Mouse (Mus musculus): Measurements from ENCODE around the gene Slc26a1. TPM values are rescaled to one million over a fixed set of nuclear protein-coding genes. Genes with fewer than 3 reads are reported as not detected.

The Slc26a1 gene
- total and polyA plus RNA-seq, 3 experiments, result 29.6 to 31.2 TPM; not detected in 1

DNA sequence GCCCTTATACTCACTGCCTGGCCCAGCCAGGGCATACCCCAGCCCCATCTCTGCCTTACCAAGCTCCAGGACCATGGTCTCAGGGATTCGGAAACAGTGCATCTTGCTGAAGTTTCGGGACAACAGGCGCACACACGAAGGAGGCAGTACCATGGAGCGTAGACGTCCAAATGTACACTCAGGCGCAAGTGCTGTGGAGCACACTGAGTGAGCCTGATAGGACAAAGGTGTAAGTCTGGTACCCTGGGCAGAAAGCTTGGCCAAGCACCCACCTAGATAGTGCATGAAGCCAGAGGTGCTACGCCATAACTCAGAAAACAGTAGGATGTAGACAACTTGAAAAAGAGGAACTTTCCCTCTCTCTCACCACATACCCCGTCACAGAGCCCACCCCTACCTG is 20.0 kb downstream of the Slc26a1 start:
- H3K4me3 ChIP-seq (ENCODE audit: control insufficient read depth in 1 of 2, insufficient read depth in 1 of 2, low read depth in 2 of 2, low read length in 2 of 2), result no peak overlapping the region
- no peak for TF ChIP-seq CHD2 (IDR thresholded peaks at IDR 0.05; ENCODE audit: low read length)
- no peak for TF ChIP-seq E2F4 (IDR thresholded peaks at IDR 0.05; ENCODE audit: borderline replicate concordance, low read depth, low read length)
- TF ChIP-seq MEF2A (IDR thresholded peaks at IDR 0.05; ENCODE audit: extremely low read depth, insufficient replicate concordance, low read depth, low read length, poor library complexity, severe bottlenecking), result no peak
- TF ChIP-seq KAT2A (conservative IDR thresholded peaks at IDR 0.05; ENCODE audit: low read depth, low read length), result no peak
- no peak for TF ChIP-seq SMC3 (IDR thresholded peaks at IDR 0.05; ENCODE audit: low read depth, low read length)
- no peak for TF ChIP-seq USF1 (IDR thresholded peaks at IDR 0.05; ENCODE audit: low read depth, low read length)
- TF ChIP-seq GABPA (IDR thresholded peaks at IDR 0.05; ENCODE audit: low read depth, low read length), result no peak
- no peak for TF ChIP-seq ZNF384 (IDR thresholded peaks at IDR 0.05; ENCODE audit: low read depth, low read length)
- TF ChIP-seq UBTF (IDR thresholded peaks at IDR 0.05; ENCODE audit: borderline replicate concordance, insufficient read depth, low read depth, low read length), result no peak
- TF ChIP-seq MXI1 (IDR thresholded peaks at IDR 0.05; ENCODE audit: low read depth, low read length), result no peak
- no peak for TF ChIP-seq RCOR1 (IDR thresholded peaks at IDR 0.05; ENCODE audit: low read depth, low read length)
- TF ChIP-seq MAZ (IDR thresholded peaks at IDR 0.05; ENCODE audit: low read depth, low read length), result no peak
- no peak for TF ChIP-seq MYB (IDR thresholded peaks at IDR 0.05; ENCODE audit: low read depth, low read length)
- no peak for TF ChIP-seq GATA1 (IDR thresholded peaks at IDR 0.05; ENCODE audit: low read depth, low read length)
- TF ChIP-seq JUND (IDR thresholded peaks at IDR 0.05; ENCODE audit: low read depth, low read length), result no peak
- no peak for TF ChIP-seq EP300 (IDR thresholded peaks at IDR 0.05; ENCODE audit: low read depth in 1 of 2, low read length in 2 of 2)
- H3K4me1 ChIP-seq (ENCODE audit: control insufficient read depth in 1 of 2, insufficient read depth in 2 of 2, low read length in 2 of 2), result peaks cover 0 to 9% of the 10 kb centered on the region in 2 experiments; a peak in 2 of 4 replicates
- H3K9ac ChIP-seq (ENCODE audit: control insufficient read depth, low read depth, low read length, poor library complexity, severe bottlenecking), result no peak overlapping the region
- H3K79me2 ChIP-seq (ENCODE audit: control insufficient read depth, insufficient read depth, low read length, poor library complexity), result peaks cover 11% of the 10 kb centered on the region
- H3K9me3 ChIP-seq (replicated peaks; ENCODE audit: insufficient read depth, low read length), result no peaks in the 10 kb centered on the region
- H3K27ac ChIP-seq (ENCODE audit: control insufficient read depth, low read depth, low read length), result no peak overlapping the region
- H3K27me3 ChIP-seq (ENCODE audit: control insufficient read depth in 1 of 2, insufficient read depth in 2 of 2, low read length in 2 of 2), result no peaks in the 10 kb centered on the region
- no peak for DNase-seq (ENCODE audit: low read depth, low spot score)
- peaks cover 2% of the 10 kb centered on the region in 2 experiments; a peak in 2 of 4 replicates for H3K36me3 ChIP-seq (ENCODE audit: control insufficient read depth in 1 of 2, insufficient read depth in 2 of 2, low read length in 2 of 2)

GRCm38 (mm10) chr5:108654444-108654990 is 20.9 kb downstream of the Slc26a1 start:
- Histone ChIP-seq H3K36me3 (ENCODE audit: control insufficient read depth in 1 of 2, insufficient read depth in 2 of 2, low read length in 2 of 2) (peaks cover 2 to 4% of the 10 kb centered on the region in 2 experiments; a peak in 2 of 4 replicates), H3K27ac (ENCODE audit: control insufficient read depth, low read depth, low read length) (no peak overlapping the region), H3K4me1 (ENCODE audit: control insufficient read depth in 1 of 2, insufficient read depth in 2 of 2, low read length in 2 of 2) (peaks cover 0 to 4% of the 10 kb centered on the region in 2 experiments; a peak in 2 of 4 replicates), H3K79me2 (ENCODE audit: control insufficient read depth, insufficient read depth, low read length, poor library complexity) (peaks cover 3% of the 10 kb centered on the region; the same call in 1 of the 2 replicates), H3K27me3 (ENCODE audit: control insufficient read depth in 1 of 2, insufficient read depth in 2 of 2, low read length in 2 of 2) (no peaks in the 10 kb centered on the region), H3K9me3 (replicated peaks; ENCODE audit: insufficient read depth, low read length) (no peaks in the 10 kb centered on the region), H3K4me3 (ENCODE audit: control insufficient read depth in 1 of 2, insufficient read depth in 1 of 2, low read depth in 2 of 2, low read length in 2 of 2) (no peak overlapping the region), H3K9ac (ENCODE audit: control insufficient read depth, low read depth, low read length, poor library complexity, severe bottlenecking) (no peak overlapping the region)
- TF ChIP-seq MEF2A (IDR thresholded peaks at IDR 0.05; ENCODE audit: extremely low read depth, insufficient replicate concordance, low read depth, low read length, poor library complexity, severe bottlenecking), result no peak
- no peak for TF ChIP-seq CHD2 (IDR thresholded peaks at IDR 0.05; ENCODE audit: low read length)
- TF ChIP-seq E2F4 (IDR thresholded peaks at IDR 0.05; ENCODE audit: borderline replicate concordance, low read depth, low read length), result no peak
- no peak for TF ChIP-seq EP300 (IDR thresholded peaks at IDR 0.05; ENCODE audit: low read depth in 1 of 2, low read length in 2 of 2)
- TF ChIP-seq POLR2A (IDR thresholded peaks at IDR 0.05; ENCODE audit: control insufficient read depth in 1 of 2, insufficient read depth in 1 of 2, low read depth in 1 of 2, low read length in 2 of 2, poor library complexity in 1 of 2), result no peak
- TF ChIP-seq NRF1 (IDR thresholded peaks at IDR 0.05; ENCODE audit: insufficient read depth, low read depth, low read length, poor library complexity, severe bottlenecking), result no peak
- TF ChIP-seq MAFK (IDR thresholded peaks at IDR 0.05; ENCODE audit: borderline replicate concordance, low read depth, low read length), result no peak
- no peak for TF ChIP-seq SIN3A (IDR thresholded peaks at IDR 0.05; ENCODE audit: low read length)
- no peak for TF ChIP-seq ZMIZ1 (IDR thresholded peaks at IDR 0.05; ENCODE audit: low read depth, low read length)
- no peak for TF ChIP-seq UBTF (IDR thresholded peaks at IDR 0.05; ENCODE audit: borderline replicate concordance, insufficient read depth, low read depth, low read length)
- no peak for TF ChIP-seq RAD21 (IDR thresholded peaks at IDR 0.05; ENCODE audit: low read depth, low read length)
- no peak for TF ChIP-seq ZKSCAN1 (IDR thresholded peaks at IDR 0.05; ENCODE audit: low read depth, low read length)
- no peak for TF ChIP-seq RCOR1 (IDR thresholded peaks at IDR 0.05; ENCODE audit: low read depth, low read length)
- TF ChIP-seq MAZ (IDR thresholded peaks at IDR 0.05; ENCODE audit: low read depth, low read length), result no peak
- TF ChIP-seq BHLHE40 (IDR thresholded peaks at IDR 0.05; ENCODE audit: borderline replicate concordance, low read depth, low read length), result no peak
- no peak for TF ChIP-seq USF2 (IDR thresholded peaks at IDR 0.05; ENCODE audit: borderline replicate concordance in 1 of 2, insufficient read depth in 1 of 2, low read depth in 1 of 2, low read length in 2 of 2)
- no peak for TF ChIP-seq KAT2A (conservative IDR thresholded peaks at IDR 0.05; ENCODE audit: low read depth, low read length)
- no peak for DNase-seq (ENCODE audit: low read depth, low spot score)
